Mouse (Mus musculus): ENCODE data around the gene Acot11.
"Not testable (repeated sequence)": the region's sequence is repeated elsewhere in the genome, so short reads cannot be mapped to it uniquely, and the experiment has no call there.

Acot11 gene

DNA sequence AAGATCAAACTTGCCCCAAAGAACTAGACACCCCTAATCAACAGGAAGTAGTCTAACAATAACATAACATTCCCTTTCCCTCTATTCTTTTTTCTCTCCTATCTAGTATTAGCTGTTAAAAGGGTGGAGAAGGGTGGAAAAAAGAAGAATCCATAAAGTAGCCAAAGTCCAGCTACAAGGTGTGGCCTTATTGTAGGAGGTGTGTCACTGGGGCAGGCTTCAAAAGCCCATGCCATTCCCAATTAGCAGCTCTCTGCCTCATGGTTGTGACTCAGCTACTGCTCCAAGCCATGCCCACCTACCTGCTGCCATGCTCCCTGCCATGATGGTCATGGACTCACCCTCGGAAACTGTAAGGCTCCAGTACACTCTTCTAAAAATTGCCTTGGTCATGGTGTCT is 32.2 kb downstream of the Acot11 start:
- no peak for DNase-seq

DNA sequence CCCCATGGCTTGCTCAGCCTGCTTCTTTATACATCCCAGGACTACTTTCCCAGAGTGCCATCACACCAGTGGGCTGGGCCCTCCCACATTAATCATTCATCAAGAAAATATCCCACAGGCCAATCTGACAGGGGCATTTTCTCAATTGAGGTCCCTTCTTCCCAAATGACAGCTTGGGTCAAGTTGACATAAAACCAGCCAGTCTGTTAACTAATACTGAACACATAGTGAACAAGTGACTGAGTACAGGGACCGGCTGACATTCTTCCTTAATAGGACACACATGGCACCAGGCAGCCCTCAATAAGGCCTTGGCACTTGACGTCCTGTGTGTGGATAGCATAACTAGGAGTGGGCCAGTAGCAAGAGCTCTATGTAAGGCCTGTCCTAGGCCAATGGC is 35.5 kb downstream of the Acot11 start:
- DNase-seq, result no peak

DNA sequence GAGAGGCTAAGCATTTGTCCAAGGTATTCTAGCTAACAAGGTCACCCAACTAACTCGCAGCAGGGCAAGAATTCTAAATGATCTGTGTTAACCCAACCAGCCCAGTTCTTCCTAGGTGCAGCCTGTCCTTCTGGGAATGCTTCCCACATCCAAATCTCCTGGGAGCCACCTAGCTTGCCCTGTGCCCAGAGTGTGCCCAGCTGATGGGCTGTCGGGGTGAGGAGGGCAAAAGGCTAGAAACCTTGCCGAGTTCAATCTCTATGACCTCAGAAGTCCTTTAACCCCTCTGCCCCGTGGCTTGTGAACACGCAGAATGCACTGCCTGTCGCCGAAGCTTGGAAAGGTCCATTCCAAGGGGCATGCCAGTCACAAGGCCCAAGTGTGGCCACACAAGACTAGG is 40.6 kb downstream of the Acot11 start:
- DNase-seq, result no peak

DNA sequence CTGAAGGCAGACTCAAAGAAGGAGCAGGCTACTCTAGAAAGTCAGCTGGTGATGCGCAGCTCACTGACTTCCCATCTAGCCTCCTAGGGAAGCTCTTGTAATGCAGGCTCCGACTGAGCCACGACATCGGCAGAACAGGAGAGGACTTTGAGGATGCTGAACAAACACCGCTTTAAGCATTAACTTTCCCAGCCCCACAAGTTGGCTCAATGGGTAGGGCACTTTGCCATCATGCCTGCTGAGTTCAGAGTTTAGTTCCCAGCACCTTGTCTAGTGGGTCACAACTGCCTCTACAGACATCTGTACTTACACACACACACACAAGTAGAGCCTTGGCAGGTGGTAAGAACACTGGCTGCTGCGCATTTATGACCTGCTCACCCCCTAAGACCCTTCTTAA is 53.1 kb downstream of the Acot11 start:
- DNase-seq, result no peak

DNA sequence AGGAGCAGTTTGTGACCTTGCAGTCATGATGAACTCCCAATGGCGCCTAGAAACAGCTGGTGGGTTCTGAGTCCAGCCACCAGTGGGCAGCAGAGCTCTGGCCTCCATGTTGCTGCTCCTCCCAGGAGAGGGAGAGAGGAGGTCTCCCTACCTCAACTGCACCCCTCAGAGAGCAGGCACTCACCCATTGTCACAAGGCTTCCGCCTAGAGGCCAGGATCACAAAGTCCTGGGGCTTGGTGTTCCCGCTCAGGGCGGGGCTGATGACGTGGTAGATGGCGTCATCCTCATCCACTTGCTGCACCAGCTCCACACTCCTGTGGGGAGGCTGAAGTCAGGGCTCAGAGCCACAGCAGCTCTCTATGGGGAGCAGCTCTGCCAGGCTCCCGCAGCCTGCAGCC is 55.1 kb downstream of the Acot11 start:
- DNase-seq, result peak; percentile 59

DNA sequence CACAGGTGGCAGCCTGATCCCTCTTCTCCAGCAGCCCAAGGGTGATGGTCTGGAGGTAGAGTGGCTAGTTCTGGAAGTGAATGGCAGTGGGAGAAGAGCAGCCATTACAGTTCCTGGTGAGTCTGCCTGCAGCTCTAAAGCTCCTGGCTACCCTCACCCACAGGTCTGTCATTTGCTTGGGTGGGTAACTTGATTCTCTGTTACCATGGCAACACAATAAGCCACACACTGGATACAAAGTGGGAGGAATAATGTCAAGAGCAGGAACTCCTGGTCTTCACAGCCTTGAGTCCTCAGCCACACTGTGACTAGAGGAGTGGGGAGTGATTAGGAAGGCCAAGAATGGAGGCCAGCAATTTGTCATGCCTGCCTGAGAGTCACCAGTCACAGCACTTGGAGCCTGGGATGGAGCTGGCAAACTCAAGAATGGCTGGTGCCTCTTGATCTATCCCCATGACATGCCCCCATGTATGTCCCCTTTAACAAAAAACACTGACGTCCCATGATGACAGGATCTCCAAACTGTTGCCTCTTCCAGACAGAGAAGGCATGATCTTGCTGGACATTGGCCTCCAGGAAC is 57.7 kb downstream of the Acot11 start:
- DNase-seq, result no peak

DNA sequence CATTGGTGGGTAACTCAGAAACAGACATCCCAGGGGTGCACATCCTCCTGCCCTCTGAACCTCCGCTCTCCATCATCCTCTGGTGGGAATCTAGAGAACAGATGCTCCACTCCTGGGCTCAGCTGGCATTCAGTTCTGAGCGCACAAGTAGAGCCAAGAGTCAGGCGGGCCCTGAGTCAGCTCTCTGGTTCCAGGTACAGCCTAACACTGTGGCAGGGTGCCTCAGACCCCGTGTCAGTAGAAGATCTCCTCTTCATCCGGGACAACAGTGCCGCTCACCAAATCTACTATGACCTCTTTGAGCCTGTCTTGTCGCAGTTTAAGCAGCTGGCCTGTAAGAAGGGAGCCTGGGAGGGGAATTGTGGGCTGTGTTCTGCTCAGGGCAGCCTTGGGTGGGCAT is 58.9 kb downstream of the Acot11 start:
- DNase-seq, result peak; percentile 4

DNA sequence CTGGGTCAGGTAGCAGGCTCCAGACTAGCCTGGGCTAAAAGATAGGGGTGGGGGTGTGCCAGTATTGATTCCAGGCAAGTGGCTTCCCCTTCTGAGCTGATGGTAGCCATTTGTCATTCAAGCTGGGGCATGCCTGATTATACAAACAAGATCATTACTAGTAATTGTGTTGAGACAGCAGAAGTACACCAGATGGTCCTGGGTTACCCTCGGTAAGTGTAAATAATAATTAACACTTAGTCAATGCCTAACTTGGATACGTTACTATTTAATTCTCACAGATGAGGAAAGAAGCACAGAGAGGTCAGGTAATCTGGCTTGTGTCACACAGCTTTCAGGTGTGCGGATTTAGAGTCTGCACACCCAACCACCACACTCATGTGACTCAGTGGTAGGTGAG is 66.9 kb downstream of the Acot11 start:
- DNase-seq, result no peak

DNA sequence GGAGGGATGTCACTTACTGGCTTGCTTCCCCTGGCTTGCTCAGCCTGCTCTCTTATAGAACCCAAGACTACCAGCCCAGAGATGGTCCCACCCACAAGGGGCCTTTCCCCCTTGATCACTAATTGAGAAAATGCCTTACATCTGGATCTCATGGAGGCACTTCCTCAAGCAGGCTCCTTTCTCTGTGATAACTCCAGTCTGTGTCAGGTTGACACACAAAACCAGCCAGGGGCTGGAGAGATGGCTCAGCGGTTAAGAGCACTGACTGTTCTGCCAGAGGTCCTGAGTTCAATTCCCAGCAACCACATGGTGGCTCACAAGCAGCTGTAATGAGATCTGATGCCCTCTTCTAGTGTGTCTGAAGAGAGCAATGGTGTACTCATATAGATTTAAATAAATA is 67.9 kb downstream of the Acot11 start:
- not testable (repeated sequence) for DNase-seq

DNA sequence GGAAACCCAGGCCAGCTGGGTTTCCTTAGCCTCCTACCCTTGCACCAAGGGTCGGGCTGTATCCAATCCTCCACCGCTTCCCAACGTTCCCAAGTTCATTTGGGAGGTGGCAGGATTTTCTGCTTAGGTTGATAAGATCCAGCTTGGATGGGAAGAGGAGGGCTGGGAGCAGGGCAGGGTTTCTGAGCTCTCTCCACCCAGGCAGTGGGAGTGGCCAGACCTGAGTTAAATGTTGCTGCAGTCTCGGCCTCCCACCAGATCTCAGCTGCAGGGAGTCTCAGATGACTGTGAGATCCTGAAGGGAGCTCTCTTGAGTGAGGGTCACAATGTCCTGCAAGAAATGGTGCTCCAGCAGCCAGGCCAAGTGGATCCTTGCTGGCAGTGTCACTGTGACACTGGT is 71.2 kb downstream of the Acot11 start, which contains the start of gene Fam151a:
TSS of gene Fam151a (plus strand) at position 254 of the 400 bp plus-strand sequence.
- DNase-seq, result no peak

DNA sequence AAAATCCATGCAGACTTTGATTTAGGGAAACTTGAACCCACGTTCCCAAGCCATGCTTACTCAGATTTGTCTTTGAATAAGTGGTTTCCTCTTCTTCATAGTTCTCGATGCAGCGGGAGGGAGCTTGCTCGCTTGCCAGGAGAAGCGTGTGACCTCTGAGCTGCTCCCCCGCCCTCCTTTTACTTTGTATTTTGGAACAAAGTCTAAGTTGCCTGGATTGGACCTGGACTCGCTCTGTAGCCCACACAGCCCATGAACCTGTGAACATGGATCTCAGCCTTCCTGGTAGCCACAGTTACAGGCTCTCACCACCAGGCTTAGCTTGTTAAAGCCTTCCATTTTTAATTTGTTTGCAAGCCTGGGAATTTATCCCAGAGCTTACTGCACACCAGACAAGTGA is 74.0 kb downstream of the Acot11 start, which contains the start of gene Mroh7:
TSS of gene Mroh7 (minus strand) at position 112 of the 400 bp plus-strand sequence.
- no peak for DNase-seq

DNA sequence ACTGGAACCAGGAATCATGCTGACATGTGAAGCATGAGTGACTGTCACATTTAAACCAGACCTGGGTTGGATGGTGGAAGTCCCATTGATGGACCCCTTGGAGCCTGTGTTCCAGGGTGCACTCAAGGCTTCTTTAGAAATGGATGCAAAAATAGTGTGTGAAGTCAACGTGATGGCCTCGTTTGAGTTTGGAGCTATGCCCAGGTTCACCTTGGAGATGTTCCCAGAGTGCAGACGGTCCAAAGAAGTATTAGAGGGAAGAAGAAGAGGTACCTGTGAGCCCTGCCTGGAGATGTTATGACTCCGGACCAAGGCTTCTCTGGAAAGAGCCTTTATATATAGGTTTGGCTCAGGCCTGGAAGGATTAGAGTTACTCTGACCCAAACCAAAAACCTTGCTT is 84.2 kb downstream of the Acot11 start:
- DNase-seq, result no peak

DNA sequence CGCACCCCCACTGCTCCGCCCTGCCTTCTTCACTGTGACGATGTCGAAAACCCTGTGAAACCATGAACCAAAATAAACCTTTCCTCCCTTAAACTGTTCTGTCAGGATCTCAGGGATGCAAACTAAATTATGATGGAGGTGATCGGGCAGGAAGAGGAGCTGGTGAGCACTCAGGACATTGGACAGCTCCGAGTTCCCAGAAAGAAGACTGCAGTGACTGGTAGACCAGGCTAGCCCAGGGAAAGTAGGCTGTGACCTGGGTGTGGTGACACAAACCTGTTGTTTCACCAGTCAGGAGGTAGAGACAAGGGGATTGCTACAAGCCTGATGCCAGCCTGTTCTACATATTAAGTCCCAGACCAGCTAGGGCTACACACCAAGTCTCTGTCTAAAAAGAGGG is 91.2 kb downstream of the Acot11 start:
- DNase-seq, result no peak

DNA sequence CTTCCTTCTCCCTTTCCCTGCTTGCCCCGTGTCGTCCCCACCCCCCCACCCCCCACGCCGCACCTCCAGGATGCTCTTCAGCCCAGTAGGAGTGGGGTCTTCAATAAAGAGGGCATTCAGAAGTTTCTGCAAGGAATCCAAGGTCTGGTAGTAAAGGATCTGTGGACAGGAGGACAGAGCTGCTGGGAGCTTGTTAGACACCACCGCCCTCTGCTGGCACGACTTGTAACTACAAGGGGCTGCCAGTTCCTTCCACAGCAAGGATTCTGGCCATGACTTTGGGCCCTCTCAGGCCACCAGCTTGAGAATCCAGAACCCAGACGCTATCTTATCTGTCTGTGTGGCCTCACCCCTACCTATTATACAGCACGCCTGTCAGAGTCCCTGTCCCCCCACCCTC is 96.4 kb downstream of the Acot11 start:
- DNase-seq, result peak; percentile 80

DNA sequence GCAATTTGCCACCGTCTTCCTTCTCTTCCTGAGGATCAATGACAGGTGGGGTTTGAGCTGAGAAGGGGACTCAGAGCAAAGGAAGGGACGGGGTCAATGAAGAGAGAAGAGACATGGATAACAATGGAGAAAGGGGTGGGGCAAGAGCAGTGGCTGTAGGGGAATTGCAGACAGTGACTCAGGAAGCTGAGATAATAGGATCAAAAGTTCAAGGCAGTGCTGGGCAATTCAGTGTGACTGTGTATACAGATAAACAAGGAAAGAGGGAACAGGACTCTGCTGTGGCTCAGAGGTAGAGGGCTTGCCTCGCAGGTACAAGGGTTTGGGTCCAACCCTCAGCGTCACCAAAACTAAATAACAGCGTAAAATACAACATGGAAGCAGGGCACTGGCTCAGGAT is 96.8 kb downstream of the Acot11 start:
- DNase-seq, result no peak

DNA sequence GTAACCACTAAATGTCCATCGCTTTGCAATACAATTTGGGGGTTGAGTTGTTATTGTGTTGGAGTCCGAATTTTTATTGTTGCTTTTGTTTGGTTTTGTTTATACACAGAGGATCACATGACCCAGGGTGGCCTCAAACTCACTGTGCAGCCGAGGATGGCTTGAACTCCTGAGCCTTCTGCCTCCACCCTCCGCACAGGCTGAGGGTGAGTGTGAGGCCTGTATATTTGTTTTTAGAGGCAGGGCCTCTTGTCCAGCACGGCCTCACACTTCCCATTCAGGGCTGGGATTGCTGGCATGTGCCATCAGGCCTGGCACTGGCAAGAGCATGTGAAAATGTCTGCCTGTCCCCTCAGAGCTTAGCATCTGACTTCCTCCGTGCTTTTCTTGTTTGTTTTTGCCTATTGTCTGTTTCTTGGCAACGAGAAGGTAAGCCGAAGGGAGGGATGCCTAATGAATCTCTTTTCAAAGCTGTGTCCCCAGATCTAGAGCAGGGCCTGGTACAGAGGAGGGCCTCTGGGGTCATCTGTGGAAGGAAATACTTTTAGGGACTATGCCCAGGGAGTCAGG is 99.6 kb downstream of the Acot11 start:
- DNase-seq, result peak; percentile 4

DNA sequence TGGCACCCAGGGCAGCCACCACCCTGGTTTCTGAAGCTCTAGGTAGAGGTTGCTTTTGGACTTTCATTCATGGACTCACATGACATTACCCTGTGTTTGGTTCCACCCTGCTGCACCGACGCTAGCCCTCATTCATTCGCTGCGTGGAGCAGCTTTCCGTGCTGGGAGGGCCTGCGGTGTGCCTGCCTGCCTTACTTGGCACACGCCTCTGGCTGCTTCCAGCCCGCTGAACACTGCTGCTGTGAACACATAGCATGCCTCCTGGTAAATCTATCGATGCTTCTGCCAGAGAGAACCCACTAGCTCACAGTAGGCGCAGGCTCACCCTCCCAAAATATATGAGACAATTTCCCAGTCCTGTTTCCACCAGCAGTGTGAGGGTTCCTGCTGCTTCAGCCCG is 100.4 kb downstream of the Acot11 start:
- no peak for DNase-seq

DNA sequence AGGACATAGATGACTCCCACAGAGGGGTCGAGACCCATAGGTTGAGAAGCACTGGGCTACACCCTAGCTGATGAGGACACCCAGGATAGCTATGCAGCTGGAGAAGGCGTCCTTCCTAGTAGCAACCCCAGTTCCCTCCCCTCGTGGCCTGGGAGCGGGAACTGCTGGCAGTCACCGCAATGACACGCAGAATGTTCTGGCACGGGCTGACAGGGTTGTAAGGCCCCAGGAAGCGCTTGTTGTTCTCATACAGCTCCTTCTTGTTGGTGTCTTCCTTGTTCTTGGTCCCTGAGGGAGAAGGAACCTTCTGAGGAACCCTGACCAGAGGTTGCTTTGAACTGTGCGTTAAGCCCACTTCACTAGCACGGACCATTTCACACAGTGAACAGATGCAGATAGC is 100.8 kb downstream of the Acot11 start:
- no peak for DNase-seq

DNA sequence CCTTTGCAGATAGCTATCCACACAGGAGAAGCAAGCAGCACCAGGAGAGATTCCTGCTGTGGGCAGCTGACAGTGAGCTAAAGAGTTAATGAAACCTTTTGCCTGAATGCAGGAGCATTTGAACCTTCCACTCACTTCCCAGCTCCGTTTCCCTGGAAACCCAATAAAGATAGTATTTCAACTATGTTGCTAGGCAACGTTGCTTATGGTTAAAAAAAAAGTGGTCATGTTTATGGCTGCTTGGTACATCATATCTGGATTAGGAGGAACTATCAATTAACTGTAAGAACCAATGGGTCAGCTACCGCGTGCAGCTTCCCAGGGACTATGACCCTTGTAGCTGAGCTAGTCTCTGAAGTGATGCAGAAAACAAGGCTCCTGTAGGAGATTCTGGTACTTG is 104.0 kb downstream of the Acot11 start:
- DNase-seq, result no peak

DNA sequence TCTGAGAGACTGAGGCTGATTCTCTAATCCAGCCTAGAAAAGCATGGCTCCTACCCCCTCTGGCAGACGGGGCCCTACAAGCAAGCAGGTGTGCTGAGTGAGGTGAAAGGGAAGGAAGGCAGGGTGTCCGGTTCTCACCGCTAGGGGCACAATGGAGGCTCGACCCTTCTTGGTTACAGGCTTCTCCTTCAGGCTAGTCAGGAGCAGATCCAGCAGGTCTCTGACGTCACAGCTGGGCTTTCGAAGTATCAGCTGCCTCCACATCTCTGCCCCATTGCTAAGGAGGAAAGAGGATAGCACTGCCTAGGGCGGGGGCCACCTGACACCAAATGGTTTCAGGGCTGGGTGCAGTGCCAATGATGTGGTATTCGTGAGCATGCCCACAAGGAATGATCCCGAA is 104.8 kb downstream of the Acot11 start:
- DNase-seq, result peak; percentile 22
